ENCODE assay signal across 8 mouse cellular contexts in genomic region chr4:16254544-16254943, GRCm38 (mm10).
A peak's percentile ranks its signal among the peaks of the same experiment; 100 is the strongest.
DNase-seq lines count a peak whose midpoint lies in the region; TF ChIP-seq lines count a peak whose summit lies in the region.

No protein-coding gene starts in this region.

- no peak overlapping the region for H3K9ac ChIP-seq in ES-Bruce4 (ENCODE audit: low read depth, poor library complexity, severe bottlenecking)

- peak; percentile 50 for TF ChIP-seq CTCF in ES-Bruce4 (IDR thresholded peaks at IDR 0.05; ENCODE audit: low read depth, low read length)
- TF ChIP-seq CTCF in embryonic fibroblast, embryonic 13.5 days (IDR thresholded peaks at IDR 0.05; ENCODE audit: borderline replicate concordance, insufficient read depth, low read length) = peak; percentile 58; the same call in 1 of the 2 replicates

- H3K27me3 ChIP-seq in ES-Bruce4 (ENCODE audit: control insufficient read depth, insufficient read depth, low read length, poor library complexity, severe bottlenecking) = no peaks in the 10 kb centered on the region

- no peak overlapping the region for H3K27ac ChIP-seq in ES-Bruce4 (ENCODE audit: insufficient read depth, low read length)
- no peak overlapping the region for H3K27ac ChIP-seq in embryonic fibroblast, embryonic 13.5 days (ENCODE audit: insufficient read depth, low read length)

- DNase-seq in adrenal gland, postnatal 36 days = peak; percentile 5 to 16
- no peak for DNase-seq in adrenal gland, adult 2 months
- DNase-seq in layer of hippocampus, adult 9-11 months = peak; percentile 11
- DNase-seq in layer of hippocampus, adult 8-10 months (ENCODE audit: low spot score in 2 of 2) = no peak
- DNase-seq in retina, postnatal 7 days (ENCODE audit: low read depth, low spot score) = peak; percentile 9
- DNase-seq in urinary bladder, postnatal 36 days (ENCODE audit: low spot score in 2 of 2) = no peak

- H3K4me3 ChIP-seq in ES-Bruce4 (ENCODE audit: low read depth, low read length) = no peak overlapping the region
- no peak overlapping the region for H3K4me3 ChIP-seq in embryonic fibroblast, embryonic 13.5 days (ENCODE audit: insufficient read depth, low read length)

- TF ChIP-seq EP300 in ES-Bruce4 (IDR thresholded peaks at IDR 0.05; ENCODE audit: insufficient read depth, low read depth, low read length) = no peak

- no peak for TF ChIP-seq POLR2A in ES-Bruce4 (IDR thresholded peaks at IDR 0.05; ENCODE audit: insufficient read depth, low read length)
- TF ChIP-seq POLR2A in embryonic fibroblast, embryonic 13.5 days (IDR thresholded peaks at IDR 0.05; ENCODE audit: low read depth, low read length) = no peak

- no peaks in the 10 kb centered on the region for H3K9me3 ChIP-seq in ES-Bruce4 (replicated peaks; ENCODE audit: control insufficient read depth, insufficient read depth, low read length, poor library complexity, severe bottlenecking)

- H3K4me1 ChIP-seq in ES-Bruce4 (ENCODE audit: control insufficient read depth, insufficient read depth, low read length) = no peaks in the 10 kb centered on the region
- H3K4me1 ChIP-seq in embryonic fibroblast, embryonic 13.5 days (ENCODE audit: control insufficient read depth, insufficient read depth, low read length) = peaks cover 2% of the 10 kb centered on the region; the same call in 1 of the 2 replicates

- H3K36me3 ChIP-seq in ES-Bruce4 (ENCODE audit: control insufficient read depth, insufficient read depth, low read length, poor library complexity, severe bottlenecking) = no peaks in the 10 kb centered on the region

Comparison
In these comparisons a context has a peak if more than half of its experiments do, and no peak if none do; other contexts are left out.
1. DNase-seq: peak in adrenal gland, postnatal 36 days (2 of 2), layer of hippocampus, adult 9-11 months (single experiment) and retina, postnatal 7 days (single experiment); none in adrenal gland, adult 2 months (single experiment), layer of hippocampus, adult 8-10 months (0 of 2) and urinary bladder, postnatal 36 days (0 of 2).